Mouse (Mus musculus): ENCODE measurements around the gene Tmem145. TPM values are rescaled to one million over a fixed set of nuclear protein-coding genes. Genes with fewer than 3 reads are reported as not detected.
A peak's percentile ranks its signal among the peaks of the same experiment; 100 is the strongest.

Gene Tmem145
- polyA plus RNA-seq, 2 experiments, result not detected

- Histone ChIP-seq H3K4me3 (ENCODE audit: insufficient read depth in 1 of 2, low read depth in 2 of 2, low read length in 2 of 2) (no peak overlapping the region), H3K27me3 (ENCODE audit: control insufficient read depth, insufficient read depth, low read length) (no peaks in the 10 kb centered on the region), H3K4me2 (ENCODE audit: low read depth) (no peak overlapping the region), H3K4me1 (replicated peaks; ENCODE audit: control insufficient read depth in 2 of 2, insufficient read depth in 2 of 2, low read length in 1 of 2) (peaks cover 10 to 16% of the 10 kb centered on the region in 2 experiments), H3K9ac (replicated peaks) (no peak overlapping the region), H3K9me3 (ENCODE audit: control insufficient read depth, low read length) (no peaks in the 10 kb centered on the region), H3K27ac (no peak overlapping the region), H3K36me3 (replicated peaks; ENCODE audit: control insufficient read depth, insufficient read depth, low read depth) (peaks cover 66% of the 10 kb centered on the region)
- ATAC-seq (ENCODE audit: insufficient read depth), result no peak
- TF ChIP-seq EP300 (IDR thresholded peaks at IDR 0.05; ENCODE audit: low read depth) (no peak), CTCF (IDR thresholded peaks at IDR 0.05; ENCODE audit: low read depth) (peak; percentile 45)
- 81% methylated on average over 8 of the region's 8 CpGs for WGBS (ENCODE audit: insufficient replicate concordance)
- no peak for DNase-seq (ENCODE audit: low read depth in 3 of 3, low spot score in 3 of 3)
These were observed 18.9 kb upstream of the Tmem145 start for GRCm38 (mm10) chr7:25286989-25287388.

GRCm38 (mm10) chr7:25288011-25288410 is 17.9 kb upstream of the Tmem145 start:
- WGBS (ENCODE audit: insufficient replicate concordance), result 92% methylated on average over 12 of the region's 12 CpGs
- TF ChIP-seq CTCF (IDR thresholded peaks at IDR 0.05; ENCODE audit: low read depth), result no peak
- no peak for TF ChIP-seq EP300 (IDR thresholded peaks at IDR 0.05; ENCODE audit: low read depth)
- H3K27me3 ChIP-seq (ENCODE audit: control insufficient read depth, insufficient read depth, low read length), result no peaks in the 10 kb centered on the region
- H3K4me3 ChIP-seq (ENCODE audit: insufficient read depth in 1 of 2, low read depth in 2 of 2, low read length in 2 of 2), result no peak overlapping the region
- peaks cover 10 to 14% of the 10 kb centered on the region in 2 experiments for H3K4me1 ChIP-seq (replicated peaks; ENCODE audit: control insufficient read depth in 2 of 2, insufficient read depth in 2 of 2, low read length in 1 of 2)
- H3K36me3 ChIP-seq (replicated peaks; ENCODE audit: control insufficient read depth, insufficient read depth, low read depth), result peaks cover 75% of the 10 kb centered on the region
- H3K4me2 ChIP-seq (ENCODE audit: low read depth), result no peak overlapping the region
- H3K27ac ChIP-seq, result no peak overlapping the region
- ATAC-seq (ENCODE audit: insufficient read depth) (no peak), DNase-seq (ENCODE audit: low read depth in 3 of 3, low spot score in 3 of 3) (no peak)
- no peak overlapping the region for H3K9ac ChIP-seq (replicated peaks)
- H3K9me3 ChIP-seq (ENCODE audit: control insufficient read depth, low read length), result no peaks in the 10 kb centered on the region

GRCm38 (mm10) chr7:25288721-25289120 is 17.2 kb upstream of the Tmem145 start:
- no peaks in the 10 kb centered on the region for H3K27me3 ChIP-seq (ENCODE audit: control insufficient read depth, insufficient read depth, low read length)
- DNase-seq (ENCODE audit: low read depth in 3 of 3, low spot score in 3 of 3) (no peak), ATAC-seq (ENCODE audit: insufficient read depth) (no peak)
- H3K27ac ChIP-seq, result no peak overlapping the region
- H3K4me2 ChIP-seq (ENCODE audit: low read depth), result no peak overlapping the region
- no peak overlapping the region for H3K9ac ChIP-seq (replicated peaks)
- H3K4me1 ChIP-seq (replicated peaks; ENCODE audit: control insufficient read depth in 2 of 2, insufficient read depth in 2 of 2, low read length in 1 of 2), result peaks cover 3 to 7% of the 10 kb centered on the region in 2 experiments
- H3K4me3 ChIP-seq (ENCODE audit: insufficient read depth in 1 of 2, low read depth in 2 of 2, low read length in 2 of 2), result no peak overlapping the region
- TF ChIP-seq EP300 (IDR thresholded peaks at IDR 0.05; ENCODE audit: low read depth), result no peak
- TF ChIP-seq CTCF (IDR thresholded peaks at IDR 0.05; ENCODE audit: low read depth), result no peak
- H3K9me3 ChIP-seq (ENCODE audit: control insufficient read depth, low read length), result no peaks in the 10 kb centered on the region
- 75% methylated on average over 3 of the region's 3 CpGs for WGBS (ENCODE audit: insufficient replicate concordance)
- peaks cover 79% of the 10 kb centered on the region for H3K36me3 ChIP-seq (replicated peaks; ENCODE audit: control insufficient read depth, insufficient read depth, low read depth)

GRCm38 (mm10) chr7:25289925-25290324 is 16.0 kb upstream of the Tmem145 start:
- Histone ChIP-seq H3K27me3 (ENCODE audit: control insufficient read depth, insufficient read depth, low read length) (no peaks in the 10 kb centered on the region), H3K4me2 (ENCODE audit: low read depth) (no peak overlapping the region), H3K36me3 (replicated peaks; ENCODE audit: control insufficient read depth, insufficient read depth, low read depth) (peaks cover 76% of the 10 kb centered on the region), H3K9ac (replicated peaks) (no peak overlapping the region), H3K4me3 (ENCODE audit: insufficient read depth in 1 of 2, low read depth in 2 of 2, low read length in 2 of 2) (no peak overlapping the region), H3K4me1 (replicated peaks; ENCODE audit: control insufficient read depth in 2 of 2, insufficient read depth in 2 of 2, low read length in 1 of 2) (no peaks in the 10 kb centered on the region), H3K27ac (no peak overlapping the region), H3K9me3 (ENCODE audit: control insufficient read depth, low read length) (no peaks in the 10 kb centered on the region)
- TF ChIP-seq CTCF (IDR thresholded peaks at IDR 0.05; ENCODE audit: low read depth), result peak; percentile 43; the same call in 1 of the 2 replicates
- TF ChIP-seq EP300 (IDR thresholded peaks at IDR 0.05; ENCODE audit: low read depth), result no peak
- 92% methylated on average over 3 of the region's 3 CpGs for WGBS (ENCODE audit: insufficient replicate concordance)
- DNase-seq (ENCODE audit: low read depth in 3 of 3, low spot score in 3 of 3) (no peak), ATAC-seq (ENCODE audit: insufficient read depth) (no peak)

GRCm38 (mm10) chr7:25290463-25290862 is 15.4 kb upstream of the Tmem145 start:
- H3K27me3 ChIP-seq (ENCODE audit: control insufficient read depth, insufficient read depth, low read length), result no peaks in the 10 kb centered on the region
- H3K9me3 ChIP-seq (ENCODE audit: control insufficient read depth, low read length), result no peaks in the 10 kb centered on the region
- no peaks in the 10 kb centered on the region for H3K4me1 ChIP-seq (replicated peaks; ENCODE audit: control insufficient read depth in 2 of 2, insufficient read depth in 2 of 2, low read length in 1 of 2)
- no peak overlapping the region for H3K4me2 ChIP-seq (ENCODE audit: low read depth)
- no peak overlapping the region for H3K4me3 ChIP-seq (ENCODE audit: insufficient read depth in 1 of 2, low read depth in 2 of 2, low read length in 2 of 2)
- ATAC-seq (ENCODE audit: insufficient read depth) (no peak), DNase-seq (ENCODE audit: low read depth in 3 of 3, low spot score in 3 of 3) (no peak)
- H3K36me3 ChIP-seq (replicated peaks; ENCODE audit: control insufficient read depth, insufficient read depth, low read depth), result peaks cover 70% of the 10 kb centered on the region
- H3K9ac ChIP-seq (replicated peaks), result no peak overlapping the region
- WGBS (ENCODE audit: insufficient replicate concordance), result 83% methylated on average over 1 of the region's 1 CpGs
- TF ChIP-seq EP300 (IDR thresholded peaks at IDR 0.05; ENCODE audit: low read depth) (no peak), CTCF (IDR thresholded peaks at IDR 0.05; ENCODE audit: low read depth) (no peak)
- no peak overlapping the region for H3K27ac ChIP-seq
